Mouse (Mus musculus) E14TG2a.4 (cell line): ENCODE measurements around the gene Dusp5.

ENCODE experiments used
- CTCF ChIP-seq: conservative IDR thresholded peaks from 2 replicates; pipeline ENCODE4 v1.5.1; 2014; ENCODE audit warnings: low read length
- NANOG ChIP-seq: IDR thresholded peaks from 2 replicates; pipeline ENCODE4 v1.6.1; 2014; ENCODE audit warnings: borderline replicate concordance, low read length, mixed read lengths
- POU5F1 ChIP-seq: IDR thresholded peaks from 2 replicates; pipeline ENCODE4 v1.6.1; 2014; ENCODE audit warnings: low read length, borderline replicate concordance

- no peak for TF ChIP-seq CTCF
- TF ChIP-seq POU5F1 = no peak
- TF ChIP-seq NANOG = no peak
Observed at GRCm38 (mm10) chr19:53575296-53576010, 46.5 kb downstream of the Dusp5 start.
